Mouse (Mus musculus) frontal cortex, adult (tissue): ENCODE measurements around the gene Xpo5.

ENCODE experiments used
- ATAC-seq: cut with Nextera tagmentation; 2 replicates; pipeline ENCODE4 v1.9.2; 2017; ENCODE audit warnings: mild to moderate bottlenecking, moderate library complexity, mixed read lengths; ENCODE audit not compliant: low TSS enrichment

Xpo5 gene

GRCm38 (mm10) chr17:46202421-46203071 lies at the start of gene Xpo5, which contains the start of gene Polh:
Gene Xpo5 (plus strand): TSS chr17:46202782.
Gene Polh (minus strand): TSS chr17:46202645.
- ATAC-seq, result peak; percentile 95

- ATAC-seq, result peak; percentile 99
Measured at GRCm38 (mm10) chr17:46152847-46153782, 49.5 kb upstream of the Xpo5 start, which contains the start of gene Mad2l1bp. Gene Mad2l1bp (minus strand): TSS chr17:46153553.

- ATAC-seq, result no peak
Measured at GRCm38 (mm10) chr17:46154336-46154735, 48.2 kb upstream of the Xpo5 start.

- ATAC-seq, result no peak
Measured at GRCm38 (mm10) chr17:46156680-46157079, 45.9 kb upstream of the Xpo5 start.

DNA sequence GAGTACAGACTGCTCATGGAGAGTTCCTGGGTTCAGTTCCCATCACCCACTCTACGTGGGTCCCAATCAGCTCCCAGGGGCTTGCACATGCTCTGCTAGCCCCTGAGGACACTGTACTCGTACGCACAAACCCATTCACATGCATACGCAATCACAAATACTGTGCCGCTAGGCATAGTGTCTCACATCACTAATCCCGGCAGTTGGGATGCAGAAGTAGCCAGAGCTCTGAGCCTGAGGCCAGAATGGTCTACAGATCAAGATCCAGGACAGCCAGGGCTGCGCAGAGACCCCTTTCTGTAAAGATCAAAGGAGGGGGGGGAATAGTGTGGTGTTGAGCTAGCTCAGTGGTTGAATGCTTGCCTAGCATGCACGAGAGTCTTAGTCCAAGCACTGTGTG lies 45.5 kb upstream of the Xpo5 start:
- no peak for ATAC-seq

DNA sequence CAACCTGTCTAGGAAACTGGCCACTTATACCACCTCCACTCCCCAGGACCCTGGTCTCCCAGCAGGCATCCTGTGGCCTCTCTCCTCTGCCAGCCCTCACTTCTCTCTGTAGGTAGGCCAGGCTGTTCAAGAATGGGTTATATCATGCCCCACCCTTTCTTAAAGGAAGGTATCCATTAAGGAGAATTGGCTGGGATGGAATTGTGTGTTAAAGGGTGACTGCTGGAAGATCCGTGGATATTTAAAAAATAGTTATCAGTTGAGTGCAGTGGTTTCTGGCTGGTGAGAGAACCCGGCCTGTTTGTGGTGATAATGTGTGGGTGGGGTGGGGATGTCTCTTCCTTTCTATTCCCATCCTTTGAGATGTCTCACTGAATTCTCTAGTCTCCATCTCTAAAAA lies 43.3 kb upstream of the Xpo5 start:
- ATAC-seq, result no peak

GRCm38 (mm10) chr17:46160090-46160662 lies 42.4 kb upstream of the Xpo5 start:
- ATAC-seq, result peak; percentile 58

DNA sequence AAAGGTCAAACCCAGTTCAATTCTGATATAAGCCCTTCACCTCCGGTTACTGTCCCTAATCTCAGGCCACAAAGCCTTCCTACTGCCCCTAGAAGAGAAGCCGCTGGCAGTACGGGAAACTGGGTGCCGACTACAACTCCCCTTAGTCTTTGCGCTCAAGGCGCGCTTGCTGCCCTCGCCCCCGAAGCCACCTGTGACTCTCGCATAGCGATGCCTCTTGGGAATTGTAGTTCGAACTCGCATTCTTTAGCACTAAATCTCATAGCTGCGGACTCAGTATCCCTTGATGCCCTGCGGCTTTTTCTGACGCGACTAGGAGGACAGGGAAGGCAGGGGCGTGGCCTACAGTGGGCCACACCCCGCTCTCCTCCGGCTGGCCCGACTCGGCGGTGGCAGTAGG lies 41.9 kb upstream of the Xpo5 start, which contains the start of gene Gtpbp2:
TSS of gene Gtpbp2 (plus strand) at position 347 of the 400 bp plus-strand sequence.
- peak; percentile 95 for ATAC-seq

GRCm38 (mm10) chr17:46161179-46161578 lies 41.4 kb upstream of the Xpo5 start:
- no peak for ATAC-seq

- no peak for ATAC-seq
Measured at GRCm38 (mm10) chr17:46161710-46162109, 40.9 kb upstream of the Xpo5 start.

- no peak for ATAC-seq
Measured at GRCm38 (mm10) chr17:46162551-46162950, 40.0 kb upstream of the Xpo5 start.

DNA sequence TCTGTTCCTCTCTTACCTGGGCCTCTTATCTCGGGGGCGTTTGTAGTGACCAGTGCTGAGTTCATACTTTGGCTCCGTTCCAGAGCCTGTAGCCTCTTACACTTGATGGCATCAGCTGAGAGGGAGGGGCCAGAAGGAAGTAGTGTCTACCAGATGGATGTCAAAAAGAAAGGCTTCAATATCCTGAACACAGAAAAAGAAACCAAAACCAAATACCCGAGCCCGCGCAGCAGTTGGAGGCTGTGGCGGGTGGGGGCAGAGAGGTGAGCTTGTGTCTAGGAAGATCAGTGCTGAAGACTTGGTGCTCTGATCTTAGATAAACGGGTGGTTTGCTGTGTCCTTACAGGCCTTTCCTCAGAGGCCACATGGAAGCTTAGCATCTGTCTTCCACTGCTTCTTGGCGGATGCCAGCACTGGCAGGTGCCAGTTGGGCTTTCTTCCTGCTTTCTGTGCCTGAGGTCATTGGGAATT lies 39.6 kb upstream of the Xpo5 start:
- no peak for ATAC-seq

- ATAC-seq, result no peak
Measured at GRCm38 (mm10) chr17:46164301-46164700, 38.3 kb upstream of the Xpo5 start.

- no peak for ATAC-seq
Measured at GRCm38 (mm10) chr17:46164791-46165190, 37.8 kb upstream of the Xpo5 start.

- no peak for ATAC-seq
Measured at GRCm38 (mm10) chr17:46165460-46165859, 37.1 kb upstream of the Xpo5 start.

- ATAC-seq, result no peak
Measured at GRCm38 (mm10) chr17:46166270-46166669, 36.3 kb upstream of the Xpo5 start.

GRCm38 (mm10) chr17:46167014-46167413 lies 35.6 kb upstream of the Xpo5 start:
- ATAC-seq, result no peak

DNA sequence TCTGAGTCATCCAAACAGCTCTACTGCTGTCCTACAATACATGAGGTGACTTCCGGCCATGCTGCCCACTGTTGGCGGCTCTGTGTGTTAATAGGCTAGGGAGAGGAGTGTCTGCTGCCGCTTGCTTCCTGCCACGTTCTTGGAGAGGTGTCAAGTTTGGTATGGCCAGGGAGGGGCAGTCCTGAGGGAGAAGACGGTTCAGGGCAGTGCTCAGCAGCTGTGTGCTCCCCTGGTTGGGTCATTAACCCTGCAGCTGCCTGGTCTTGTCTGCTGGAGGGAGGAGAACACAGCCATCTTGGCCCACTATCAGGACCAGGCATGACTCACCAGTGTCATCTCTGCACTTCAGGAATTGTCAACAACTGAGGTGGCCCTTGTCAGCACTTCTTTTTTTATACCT lies 34.3 kb upstream of the Xpo5 start:
- peak; percentile 24; the same call in 1 of the 2 replicates for ATAC-seq

- ATAC-seq, result no peak
Measured at GRCm38 (mm10) chr17:46168768-46169167, 33.8 kb upstream of the Xpo5 start.

GRCm38 (mm10) chr17:46170538-46170937 lies 32.0 kb upstream of the Xpo5 start:
- ATAC-seq, result peak; percentile 47; the same call in 1 of the 2 replicates

DNA sequence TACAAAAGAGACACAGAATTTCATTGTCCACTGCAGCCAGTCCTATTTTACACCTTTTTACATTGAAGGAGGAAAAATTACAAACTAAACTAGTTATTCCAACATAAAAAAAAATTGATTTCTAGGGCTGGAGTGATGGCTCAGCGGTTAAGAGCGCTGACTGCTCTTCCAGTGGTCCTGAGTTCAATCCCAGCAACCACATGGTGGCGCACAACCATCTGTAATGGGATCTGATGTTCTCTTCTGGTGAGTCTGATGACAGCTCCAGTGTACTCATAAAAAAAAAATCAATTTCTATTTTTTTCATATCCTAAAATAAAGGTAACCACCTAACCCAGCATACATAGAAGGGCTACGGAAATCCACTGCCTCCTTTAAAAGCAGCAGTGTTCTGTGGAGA lies 20.3 kb upstream of the Xpo5 start:
- ATAC-seq, result no peak

GRCm38 (mm10) chr17:46188829-46189228 lies 13.8 kb upstream of the Xpo5 start:
- no peak for ATAC-seq
